Mouse (Mus musculus): ENCODE results near the gene Armcx1. TPM values are rescaled to one million over a fixed set of nuclear protein-coding genes. Genes with fewer than 3 reads are reported as not detected.
"Not testable (repeated sequence)": the region's sequence is repeated elsewhere in the genome, so short reads cannot be mapped to it uniquely, and the experiment has no call there.

Gene Armcx1
- polyA plus RNA-seq, 1 experiment from 2014 or later = 52.6 TPM

DNA sequence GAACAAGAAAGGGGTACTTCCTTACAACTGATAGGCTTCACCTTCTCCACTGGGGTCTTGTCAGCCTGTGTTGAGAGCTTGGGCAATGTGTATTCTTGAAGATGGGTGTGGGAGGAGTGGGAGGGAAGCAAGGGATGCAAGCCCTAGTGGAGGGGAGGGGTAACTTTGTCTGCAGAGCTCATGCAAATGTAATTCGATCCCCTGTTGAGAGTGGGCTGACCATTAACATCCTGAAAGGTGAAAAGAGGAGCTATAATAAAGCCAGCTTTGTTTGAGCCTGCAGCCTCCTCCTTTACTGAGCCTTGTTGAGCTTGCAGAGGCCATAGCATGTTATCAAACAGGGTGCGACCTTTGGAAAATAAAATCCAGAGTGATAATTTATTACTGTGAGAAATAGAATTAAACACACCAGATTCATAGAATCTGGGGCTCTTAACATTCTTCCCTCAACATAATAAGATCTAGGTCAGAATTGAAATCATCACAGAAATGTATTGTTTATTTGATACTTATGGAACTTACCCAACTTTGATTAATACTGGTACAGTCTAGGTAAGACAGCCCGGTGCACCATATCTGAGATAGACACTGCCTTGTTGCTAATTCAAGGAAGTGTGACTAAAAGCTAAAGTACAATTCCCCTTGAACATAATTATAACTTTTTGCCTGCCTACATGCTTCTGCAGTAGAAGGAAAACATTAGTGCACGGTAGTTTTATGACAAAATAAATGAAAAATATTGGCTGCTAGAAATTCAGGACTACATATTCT is 45.9 kb downstream of the Armcx1 start:
- not testable (repeated sequence) for H3K9ac ChIP-seq; ATAC-seq (ENCODE audit: borderline replicate concordance, extremely low read depth, low FRiP score, low TSS enrichment); H3K9me3 ChIP-seq; H3K4me1 ChIP-seq; H3K27ac ChIP-seq; H3K27me3 ChIP-seq; H3K36me3 ChIP-seq; H3K4me2 ChIP-seq; H3K4me3 ChIP-seq
- WGBS = 45% methylated on average over 3 of the region's 4 CpGs

Small RNA genes lying within 50 kb of the gene (microRNA-seq; reads per million reads assigned to microRNA genes)
- gene Mir7093 = not detected

Other genes with a start within 250 kb of the Armcx1 start
- gene Taf7l, start 241.5 kb upstream of the Armcx1 start, polyA plus RNA-seq (2015; fragmentation: Nextera tagmentation; extraction: Ambion mirVana) = not detected in 2 replicates
- gene Timm8a1, start 176.1 kb upstream of the Armcx1 start, polyA plus RNA-seq (2015; fragmentation: Nextera tagmentation; extraction: Ambion mirVana) = 75.1 and 75.2 TPM in 2 replicates
- 2.2 and 2.3 TPM in 2 replicates for gene Btk, start 134.4 kb upstream of the Armcx1 start, polyA plus RNA-seq (2015; fragmentation: Nextera tagmentation; extraction: Ambion mirVana)
- gene Rpl36a, start 132.3 kb upstream of the Armcx1 start, polyA plus RNA-seq (2015; fragmentation: Nextera tagmentation; extraction: Ambion mirVana) = 375 and 413 TPM in 2 replicates
- gene Gla, start 116.8 kb upstream of the Armcx1 start, polyA plus RNA-seq (2015; fragmentation: Nextera tagmentation; extraction: Ambion mirVana) = 5.2 and 7.0 TPM in 2 replicates
- gene Hnrnph2, start 116.8 kb upstream of the Armcx1 start, polyA plus RNA-seq (2015; fragmentation: Nextera tagmentation; extraction: Ambion mirVana) = 161 and 168 TPM in 2 replicates
- 5.8 and 6.1 TPM in 2 replicates for gene Armcx4, start 31.4 kb upstream of the Armcx1 start, polyA plus RNA-seq (2015; fragmentation: Nextera tagmentation; extraction: Ambion mirVana)
- 20.9 TPM in 2 replicates for gene Armcx6, start 33.5 kb downstream of the Armcx1 start, polyA plus RNA-seq (2015; fragmentation: Nextera tagmentation; extraction: Ambion mirVana)
- 73.5 and 74.6 TPM in 2 replicates for gene Armcx3, start 38.6 kb downstream of the Armcx1 start, polyA plus RNA-seq (2015; fragmentation: Nextera tagmentation; extraction: Ambion mirVana)
- gene Armcx2, start 91.3 kb downstream of the Armcx1 start, polyA plus RNA-seq (2015; fragmentation: Nextera tagmentation; extraction: Ambion mirVana) = 67.6 and 71.3 TPM in 2 replicates
- 0.47 and 0.93 TPM in 2 replicates for gene Nxf2, start 246.8 kb downstream of the Armcx1 start, polyA plus RNA-seq (2015; fragmentation: Nextera tagmentation; extraction: Ambion mirVana)

All from lung, embryonic 15.5 days (tissue).